Mouse (Mus musculus) midbrain, embryonic 16.5 days (tissue): ENCODE results near the gene Ttc17. TPM values are rescaled to one million over a fixed set of nuclear protein-coding genes. Genes with fewer than 3 reads are reported as not detected.

Experiments
- ATAC-seq: fragments of 200-750 bp; cut with Nextera tagmentation; 2 replicates; pipeline ENCODE4 v1.8.0; 2017; ENCODE audit warnings: moderate TSS enrichment
- H3K27ac ChIP-seq: fragments of 300-500 bp; sonication (generic); 2 replicates; pipeline ENCODE4 v1.5.1; 2014; ENCODE audit warnings: mild to moderate bottlenecking, low read length, mixed read lengths
- H3K27me3 ChIP-seq: fragments of 300-500 bp; sonication (generic); 2 replicates; pipeline ENCODE4 v1.6.1; 2014; ENCODE audit warnings: low read depth, low read length, mixed read lengths; ENCODE audit not compliant: control insufficient read depth, insufficient read depth
- H3K36me3 ChIP-seq: fragments of 300-500 bp; sonication (generic); 2 replicates; pipeline ENCODE4 v1.6.1; 2014; ENCODE audit warnings: mild to moderate bottlenecking, low read length, moderate library complexity, mixed read lengths; ENCODE audit not compliant: control insufficient read depth, insufficient read depth
- H3K4me1 ChIP-seq: fragments of 300-500 bp; sonication (generic); 2 replicates; pipeline ENCODE4 v1.6.1; 2014; ENCODE audit warnings: mild to moderate bottlenecking, low read length, mixed read lengths; ENCODE audit not compliant: control insufficient read depth, insufficient read depth
- H3K4me2 ChIP-seq: fragments of 300-500 bp; sonication (generic); 2 replicates; pipeline ENCODE4 v1.6.1; 2014; ENCODE audit warnings: mild to moderate bottlenecking, low read length, mixed read lengths
- H3K4me3 ChIP-seq: fragments of 300-500 bp; sonication (generic); 2 replicates; pipeline ENCODE4 v1.5.1; 2014; ENCODE audit warnings: low read depth, mild to moderate bottlenecking, low read length, moderate library complexity, mixed read lengths
- H3K9ac ChIP-seq: fragments of 300-500 bp; sonication (generic); 2 replicates; pipeline ENCODE4 v1.6.1; 2014; ENCODE audit warnings: low read depth, low read length, mixed read lengths
- H3K9me3 ChIP-seq: fragments of 300-500 bp; sonication (generic); replicated peaks from 2 replicates; pipeline ENCODE4 v1.6.1; 2014; ENCODE audit warnings: mild to moderate bottlenecking, low read length, mixed read lengths; ENCODE audit not compliant: control insufficient read depth, poor library complexity, severe bottlenecking
- WGBS: fragments of 180-500 bp; shearing (Covaris S2); extraction: QIAGEN DNeasy Blood & Tissue Kit; methylation state at CpG from one replicate; pipeline ENCODE4 v1.1.7; 2014; 5-methylcytosine and 5-hydroxymethylcytosine counted together
- polyA plus RNA-seq: library from polyadenylated mRNA; unstranded; fragments of >200 nt; fragmentation: Nextera tagmentation; extraction: Ambion mirVana; gene quantifications from 2 replicates; pipeline ENCODE4 v1.2.1, GENCODE M21; 2015

Ttc17 gene
- polyA plus RNA-seq, 1 experiment from 2014 or later, result 26.1 TPM

GRCm38 (mm10) chr2:94348165-94348591 is 58.3 kb downstream of the Ttc17 start:
- 66% methylated on average over 6 of the region's 6 CpGs for WGBS
- ATAC-seq, result no peak
- no peak overlapping the region for H3K9ac ChIP-seq
- peaks cover 7% of the 10 kb centered on the region for H3K36me3 ChIP-seq
- H3K27me3 ChIP-seq, result no peaks in the 10 kb centered on the region
- no peak overlapping the region for H3K4me3 ChIP-seq
- H3K4me2 ChIP-seq, result no peak overlapping the region
- H3K9me3 ChIP-seq, result no peaks in the 10 kb centered on the region
- no peaks in the 10 kb centered on the region for H3K4me1 ChIP-seq
- no peak overlapping the region for H3K27ac ChIP-seq

DNA sequence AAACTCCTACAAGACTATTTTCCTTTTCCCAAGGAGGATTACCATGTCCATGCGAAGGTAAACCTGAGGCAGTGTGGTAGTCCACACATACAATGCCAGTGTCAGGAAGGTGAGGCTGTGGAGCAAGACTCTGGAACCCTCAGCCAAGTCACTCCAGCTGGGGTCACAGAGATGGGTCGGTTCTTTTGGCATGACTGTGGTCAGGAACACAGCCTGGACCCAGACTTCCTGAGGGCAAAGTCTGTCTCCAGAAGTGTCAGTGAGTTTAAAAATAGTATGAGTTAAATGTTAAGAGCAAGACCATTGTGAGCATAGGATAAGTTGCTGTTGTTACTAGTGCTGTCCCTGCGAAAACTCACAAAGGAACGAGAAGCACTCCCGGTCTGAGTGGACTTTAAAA is 59.7 kb downstream of the Ttc17 start:
- H3K4me1 ChIP-seq, result no peaks in the 10 kb centered on the region
- peaks cover 12% of the 10 kb centered on the region for H3K36me3 ChIP-seq
- H3K9me3 ChIP-seq, result no peaks in the 10 kb centered on the region
- no peak for ATAC-seq
- 94% methylated on average over 5 of the region's 5 CpGs for WGBS
- H3K9ac ChIP-seq, result no peak overlapping the region
- no peak overlapping the region for H3K4me2 ChIP-seq
- H3K27ac ChIP-seq, result no peak overlapping the region
- H3K4me3 ChIP-seq, result no peak overlapping the region
- no peaks in the 10 kb centered on the region for H3K27me3 ChIP-seq

DNA sequence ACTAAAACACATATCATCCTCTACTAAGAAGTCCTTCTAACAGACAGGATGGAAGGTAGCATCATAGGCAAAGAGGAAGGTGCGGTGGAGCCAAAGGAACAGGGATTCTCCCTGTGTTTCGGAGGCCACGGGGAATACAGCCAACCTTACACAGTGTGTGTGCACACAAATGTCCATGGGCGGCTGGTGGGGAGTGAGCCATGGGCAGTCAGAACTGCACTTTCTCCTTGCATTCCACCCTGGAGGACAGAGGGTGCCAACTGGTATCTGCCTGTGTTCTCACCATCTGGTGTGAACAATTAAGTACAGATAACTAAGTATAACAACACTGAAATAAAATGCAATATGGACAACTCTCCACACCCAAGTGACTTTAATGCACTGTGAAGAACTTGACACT is 61.9 kb downstream of the Ttc17 start:
- no peaks in the 10 kb centered on the region for H3K9me3 ChIP-seq
- H3K36me3 ChIP-seq, result peaks cover 9% of the 10 kb centered on the region
- 93% methylated on average over 4 of the region's 4 CpGs for WGBS
- ATAC-seq, result no peak
- no peak overlapping the region for H3K4me3 ChIP-seq
- no peak overlapping the region for H3K27ac ChIP-seq
- H3K9ac ChIP-seq, result no peak overlapping the region
- no peak overlapping the region for H3K4me2 ChIP-seq
- H3K27me3 ChIP-seq, result no peaks in the 10 kb centered on the region
- no peaks in the 10 kb centered on the region for H3K4me1 ChIP-seq

DNA sequence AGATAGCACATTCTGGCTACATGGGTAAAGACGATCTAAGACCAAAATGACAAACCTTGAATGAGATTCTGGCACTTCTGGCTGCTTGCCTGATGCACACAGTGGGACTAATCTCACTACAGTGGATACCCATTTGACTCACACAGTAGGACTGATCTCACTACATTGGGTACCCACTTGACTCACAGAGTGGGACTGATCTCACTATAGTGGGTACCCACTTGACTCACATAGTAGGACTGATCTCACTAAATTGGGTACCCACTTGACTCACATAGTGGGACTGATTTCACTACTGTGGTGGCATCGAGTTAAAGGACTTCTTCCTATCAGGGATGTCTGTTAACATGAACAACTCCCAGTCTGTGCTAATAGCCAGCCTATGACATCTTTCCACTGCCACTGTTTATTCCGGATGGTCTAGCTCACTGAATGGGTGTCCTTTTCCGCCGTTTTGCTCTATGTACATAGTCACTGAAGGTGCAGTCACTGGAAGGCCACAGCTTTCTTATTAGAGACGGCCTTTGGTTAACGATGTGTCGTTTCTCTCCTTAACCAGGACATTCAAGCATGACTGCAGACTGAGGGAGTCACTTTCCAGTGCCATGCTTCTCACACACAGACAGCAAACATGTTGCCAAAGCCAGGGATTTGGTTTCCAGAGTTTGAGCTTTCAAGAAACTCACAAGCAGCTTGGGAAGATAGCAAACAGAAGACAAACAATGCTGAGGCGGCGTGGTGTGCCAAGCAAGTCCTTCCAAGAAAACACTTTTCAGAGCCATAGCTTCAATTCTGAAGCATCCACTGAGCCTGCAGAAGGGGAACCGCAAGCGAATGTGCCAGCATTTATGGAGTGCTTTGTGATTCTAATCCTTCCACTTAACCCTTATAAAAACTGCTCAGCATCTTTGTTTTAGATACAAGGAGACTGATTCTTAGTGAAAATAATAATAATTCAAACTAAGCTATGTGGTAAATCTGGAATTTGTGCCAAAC is 62.9 kb downstream of the Ttc17 start:
- 72% methylated on average over 12 of the region's 12 CpGs for WGBS
- no peak overlapping the region for H3K4me3 ChIP-seq
- H3K36me3 ChIP-seq, result peaks cover 9% of the 10 kb centered on the region
- H3K9me3 ChIP-seq, result no peaks in the 10 kb centered on the region
- H3K4me1 ChIP-seq, result no peaks in the 10 kb centered on the region
- H3K4me2 ChIP-seq, result no peak overlapping the region
- no peak for ATAC-seq
- H3K27ac ChIP-seq, result no peak overlapping the region
- H3K27me3 ChIP-seq, result no peaks in the 10 kb centered on the region
- H3K9ac ChIP-seq, result no peak overlapping the region

DNA sequence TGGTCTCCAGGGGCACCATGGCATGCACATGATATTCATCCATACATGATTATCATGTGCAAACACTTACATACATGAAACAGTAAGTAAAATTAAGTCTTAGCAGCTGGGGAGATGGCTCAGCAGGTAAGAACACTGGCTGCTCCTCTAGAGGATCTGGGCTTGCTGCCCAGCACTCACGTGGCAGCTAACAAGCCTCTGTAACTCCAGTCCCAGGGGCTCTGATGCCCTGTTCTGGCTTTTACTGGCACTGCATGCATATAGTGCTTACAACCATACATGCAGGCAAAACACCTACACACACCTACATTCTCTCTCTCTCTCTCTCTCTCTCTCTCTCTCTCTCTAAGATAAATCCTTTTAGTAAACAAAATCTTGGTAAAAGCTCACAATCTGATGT is 65.7 kb downstream of the Ttc17 start:
- H3K4me2 ChIP-seq, result no peak overlapping the region
- no peak overlapping the region for H3K9ac ChIP-seq
- no peak overlapping the region for H3K4me3 ChIP-seq
- no peak for ATAC-seq
- H3K36me3 ChIP-seq, result peaks cover 19% of the 10 kb centered on the region
- H3K9me3 ChIP-seq, result no peaks in the 10 kb centered on the region
- H3K27ac ChIP-seq, result no peak overlapping the region
- WGBS, result 60% methylated on average over 1 of the region's 1 CpGs
- no peaks in the 10 kb centered on the region for H3K4me1 ChIP-seq
- no peaks in the 10 kb centered on the region for H3K27me3 ChIP-seq

GRCm38 (mm10) chr2:94339495-94339894 is 67.0 kb downstream of the Ttc17 start:
- H3K36me3 ChIP-seq, result peaks cover 19% of the 10 kb centered on the region
- H3K27ac ChIP-seq, result no peak overlapping the region
- no peak overlapping the region for H3K4me3 ChIP-seq
- H3K9me3 ChIP-seq, result no peaks in the 10 kb centered on the region
- no peaks in the 10 kb centered on the region for H3K27me3 ChIP-seq
- H3K4me1 ChIP-seq, result no peaks in the 10 kb centered on the region
- 91% methylated on average over 5 of the region's 5 CpGs for WGBS
- H3K9ac ChIP-seq, result no peak overlapping the region
- H3K4me2 ChIP-seq, result no peak overlapping the region
- no peak for ATAC-seq

DNA sequence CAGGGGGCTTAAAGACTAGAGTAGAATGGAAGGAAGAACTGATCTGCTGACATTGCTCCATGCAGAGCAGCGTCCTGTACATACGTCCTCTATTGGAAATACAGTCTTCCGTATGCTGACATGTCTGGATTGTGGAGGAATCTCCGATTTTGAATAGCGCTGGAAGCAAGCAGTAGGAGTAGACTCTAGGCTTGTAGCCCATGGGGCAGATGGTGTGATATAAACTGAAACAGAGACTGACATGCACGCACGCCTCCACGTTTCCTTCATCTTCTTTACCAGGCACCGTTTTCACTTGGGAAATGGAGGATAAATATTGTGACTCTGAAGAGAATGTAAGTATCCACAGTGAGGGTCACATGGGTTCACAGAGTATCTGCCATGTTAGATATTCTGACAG is 70.2 kb downstream of the Ttc17 start:
- no peaks in the 10 kb centered on the region for H3K9me3 ChIP-seq
- H3K36me3 ChIP-seq, result peaks cover 23% of the 10 kb centered on the region
- no peaks in the 10 kb centered on the region for H3K27me3 ChIP-seq
- H3K27ac ChIP-seq, result no peak overlapping the region
- 96% methylated on average over 9 of the region's 9 CpGs for WGBS
- no peak overlapping the region for H3K4me2 ChIP-seq
- H3K4me1 ChIP-seq, result no peaks in the 10 kb centered on the region
- no peak overlapping the region for H3K4me3 ChIP-seq
- H3K9ac ChIP-seq, result no peak overlapping the region
- ATAC-seq, result no peak

GRCm38 (mm10) chr2:94334742-94335046 is 71.8 kb downstream of the Ttc17 start:
- no peaks in the 10 kb centered on the region for H3K4me1 ChIP-seq
- no peak overlapping the region for H3K9ac ChIP-seq
- no peaks in the 10 kb centered on the region for H3K9me3 ChIP-seq
- 29% methylated on average over 2 of the region's 2 CpGs for WGBS
- H3K36me3 ChIP-seq, result peaks cover 37% of the 10 kb centered on the region
- ATAC-seq, result no peak
- H3K27ac ChIP-seq, result no peak overlapping the region
- H3K27me3 ChIP-seq, result no peaks in the 10 kb centered on the region
- H3K4me2 ChIP-seq, result no peak overlapping the region
- no peak overlapping the region for H3K4me3 ChIP-seq

DNA sequence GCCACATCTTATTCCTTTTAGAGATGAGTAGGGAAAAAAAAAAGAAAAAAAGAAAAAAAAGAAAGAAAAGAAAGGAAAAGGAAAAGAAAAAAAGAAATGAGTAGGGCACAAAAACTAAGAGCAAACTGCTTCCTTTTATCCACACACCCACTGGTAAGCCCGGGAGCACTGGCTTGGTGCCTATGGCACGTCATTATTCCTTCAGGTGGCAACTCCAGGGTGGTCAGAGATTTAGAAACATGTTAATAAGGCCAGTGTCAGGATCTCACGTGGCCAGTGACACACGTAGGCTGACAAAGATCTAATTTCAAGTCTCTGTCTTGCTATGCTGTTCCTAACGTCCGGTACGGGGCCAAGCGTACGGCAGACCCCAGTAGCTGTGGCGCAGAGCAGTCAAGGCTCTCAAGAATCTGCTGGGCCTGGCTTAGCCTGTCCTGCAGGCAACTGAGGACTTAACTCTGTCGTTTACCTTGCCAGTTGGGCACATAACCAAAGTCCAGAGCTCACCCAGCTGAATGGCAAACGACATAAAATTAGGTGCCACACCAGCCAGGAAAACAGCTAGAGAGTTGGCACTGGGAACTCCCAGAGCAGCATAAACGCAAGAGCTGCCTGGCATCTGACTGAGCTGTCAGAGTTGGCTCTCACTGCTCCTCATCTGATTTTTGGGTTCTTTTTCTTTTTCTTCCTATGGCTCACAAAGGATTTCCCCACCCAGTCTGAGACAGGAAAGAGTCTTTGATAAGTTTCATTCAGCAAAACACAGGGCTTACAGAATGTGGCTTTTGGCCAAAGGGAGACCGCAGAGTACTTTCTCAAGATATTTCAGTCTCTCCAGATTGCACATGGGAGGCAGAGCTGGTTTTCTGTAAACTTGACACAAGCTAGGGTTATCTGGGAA is 72.4 kb downstream of the Ttc17 start:
- Histone ChIP-seq H3K27me3 (no peaks in the 10 kb centered on the region), H3K9ac (no peak overlapping the region), H3K4me3 (no peak overlapping the region), H3K4me1 (no peaks in the 10 kb centered on the region), H3K4me2 (no peak overlapping the region), H3K9me3 (no peaks in the 10 kb centered on the region), H3K36me3 (peaks cover 41% of the 10 kb centered on the region), H3K27ac (no peak overlapping the region)
- WGBS, result 79% methylated on average over 14 of the region's 14 CpGs
- ATAC-seq, result no peak
